Mouse (Mus musculus) liver, postnatal 0 days (tissue): Measurements from ENCODE around the gene Psap.

Experiments used
- CTCF ChIP-seq: sonication (generic); IDR thresholded peaks from 2 replicates; pipeline ENCODE4 v1.5.1; 2016; ENCODE audit warnings: antibody characterized with exemption, low read depth
- EP300 ChIP-seq: IDR thresholded peaks from 2 replicates; pipeline ENCODE4 v1.6.1; 2016; ENCODE audit warnings: antibody characterized with exemption, low read depth, mild to moderate bottlenecking

DNA sequence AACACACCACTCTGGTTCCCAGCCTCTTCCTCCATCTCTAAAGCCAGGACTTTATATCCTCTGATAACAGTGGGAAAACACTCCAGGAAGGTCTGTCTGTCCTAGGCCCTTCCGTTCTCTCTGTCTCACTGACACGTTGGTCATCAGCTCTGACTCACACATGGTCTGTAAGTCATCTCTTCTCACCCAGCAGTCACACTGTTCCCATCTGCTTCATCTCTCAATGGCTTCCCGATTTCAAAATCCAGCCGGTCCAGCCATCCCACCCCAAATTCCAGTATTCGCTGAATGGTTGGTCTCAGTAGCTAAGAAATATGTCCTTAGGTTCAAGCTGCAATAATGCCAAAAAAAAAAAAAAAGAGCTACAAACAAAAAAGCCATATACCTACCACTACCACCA is 33.5 kb upstream of the Psap start:
- TF ChIP-seq EP300 = no peak
- no peak for TF ChIP-seq CTCF
